Mouse (Mus musculus) liver, embryonic 14.5 days (tissue): Measurements from ENCODE around the gene Slit1. TPM values are rescaled to one million over a fixed set of nuclear protein-coding genes. Genes with fewer than 3 reads are reported as not detected.
A peak's percentile ranks its signal among the peaks of the same experiment; 100 is the strongest.

Experiments used
- ATAC-seq: fragments of 200-750 bp; cut with Nextera tagmentation; 2 replicates; pipeline ENCODE4 v1.8.0; 2017; ENCODE audit warnings: moderate number of reproducible peaks, mild to moderate bottlenecking, moderate library complexity; ENCODE audit not compliant: insufficient read depth
- DNase-seq, 3 experiments: peaks; one replicate each; pipeline ENCODE4 v3.0.0-alpha.2; 2012 to 2013; ENCODE audit warnings: low read depth in 3 of 3, low spot score in 3 of 3
- H3K27ac ChIP-seq: fragments of 300-500 bp; sonication (generic); 2 replicates; pipeline ENCODE4 v1.5.1; 2014; ENCODE audit warnings: moderate library complexity, mild to moderate bottlenecking, control low read depth, inconsistent platforms
- H3K27me3 ChIP-seq: fragments of 300-500 bp; sonication (generic); 2 replicates; pipeline ENCODE4 v1.6.1; 2014; ENCODE audit warnings: mild to moderate bottlenecking, low read length, moderate library complexity; ENCODE audit not compliant: control insufficient read depth, insufficient read depth
- H3K36me3 ChIP-seq: fragments of 300-500 bp; sonication (generic); replicated peaks from 2 replicates; pipeline ENCODE4 v1.6.1; 2014; ENCODE audit warnings: low read depth; ENCODE audit not compliant: control insufficient read depth, insufficient read depth
- H3K4me1 ChIP-seq, 2 experiments: fragments of 200-500 bp in 1 of 2; fragments of 300-500 bp in 1 of 2; sonication (generic) in 1 of 2; replicated peaks; 2 replicates each; pipeline ENCODE4 v1.6.1; 2012 to 2014; ENCODE audit warnings: antibody characterized with exemption in 1 of 2, inconsistent platforms in 1 of 2, low read length in 1 of 2; ENCODE audit not compliant: control insufficient read depth in 2 of 2, insufficient read depth in 2 of 2
- H3K4me2 ChIP-seq: fragments of 300-500 bp; sonication (generic); 2 replicates; pipeline ENCODE4 v1.6.1; 2014; ENCODE audit warnings: low read depth, mild to moderate bottlenecking, control low read depth, moderate library complexity
- H3K4me3 ChIP-seq, 2 experiments: fragments of 200-500 bp in 1 of 2; fragments of 300-500 bp in 1 of 2; sonication (generic) in 1 of 2; 2 replicates each; pipeline ENCODE4 v1.5.1; 2012 to 2014; ENCODE audit warnings: low read depth in 2 of 2, low read length in 2 of 2, mild to moderate bottlenecking in 2 of 2, control low read depth in 1 of 2, inconsistent platforms in 1 of 2, moderate library complexity in 1 of 2; ENCODE audit not compliant: insufficient read depth in 1 of 2
- H3K9ac ChIP-seq: fragments of 300-500 bp; sonication (generic); replicated peaks from 2 replicates; pipeline ENCODE4 v1.6.1; 2014; ENCODE audit warnings: mild to moderate bottlenecking, control low read depth, moderate library complexity
- H3K9me3 ChIP-seq: fragments of 300-500 bp; sonication (generic); 2 replicates; pipeline ENCODE4 v1.6.1; 2016; ENCODE audit warnings: low read length, mixed read lengths; ENCODE audit not compliant: control insufficient read depth
- CTCF ChIP-seq: IDR thresholded peaks from 2 replicates; pipeline ENCODE4 v1.5.1; 2016; ENCODE audit warnings: antibody characterized with exemption, low read depth, control low read depth
- EP300 ChIP-seq: IDR thresholded peaks from 2 replicates; pipeline ENCODE4 v1.6.1; 2016; ENCODE audit warnings: antibody characterized with exemption, low read depth
- WGBS: fragments of 180-500 bp; shearing (Covaris S2); extraction: QIAGEN DNeasy Blood & Tissue Kit; methylation state at CpG from one replicate; pipeline ENCODE4 v1.1.7; 2014; ENCODE audit not compliant: insufficient replicate concordance; 5-methylcytosine and 5-hydroxymethylcytosine counted together
- polyA plus RNA-seq, 2 experiments: library from polyadenylated mRNA; depleted of rRNA in 1 of 2; stranded (reverse) in 1 of 2; unstranded in 1 of 2; fragments of >200 nt; fragmentation: Nextera tagmentation in 1 of 2; extraction: Ambion mirVana in 1 of 2; gene quantifications; 2 replicates each; pipeline versions ENCODE4 v1.2.1 to v1.2.3; 2012 to 2014

Slit1 gene
- polyA plus RNA-seq, 2 experiments, result 0.10 TPM; not detected in 1

DNA sequence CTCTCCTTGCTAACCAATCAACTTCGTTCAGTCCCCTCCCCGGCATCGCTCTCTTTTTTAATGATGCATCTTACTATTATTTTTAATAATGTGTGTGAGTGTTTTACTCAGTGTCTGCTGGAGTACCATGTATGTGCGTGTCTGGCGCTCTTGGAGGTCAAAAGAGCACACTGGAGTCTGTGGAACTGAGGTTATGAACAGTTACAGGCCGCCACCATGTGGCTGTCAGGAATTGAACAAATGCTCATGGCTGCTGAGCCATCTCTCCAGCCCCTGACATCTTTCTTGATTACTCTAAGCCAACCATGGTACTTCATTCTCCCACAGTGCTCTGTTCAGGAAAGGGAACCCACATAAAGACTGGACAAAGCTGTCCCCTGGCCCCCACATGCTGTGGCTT is 16.3 kb upstream of the Slit1 start:
- 81% methylated on average over 6 of the region's 6 CpGs for WGBS
- DNase-seq (no peak), ATAC-seq (no peak)
- Histone ChIP-seq H3K4me1 (no peaks in the 10 kb centered on the region), H3K27me3 (no peaks in the 10 kb centered on the region), H3K4me2 (no peak overlapping the region), H3K9ac (no peak overlapping the region), H3K9me3 (no peaks in the 10 kb centered on the region), H3K27ac (no peak overlapping the region), H3K36me3 (no peaks in the 10 kb centered on the region), H3K4me3 (no peak overlapping the region)
- 0 out of 2 replicates have a peak, but pooled peaks have one; percentile 7 for TF ChIP-seq CTCF
- no peak for TF ChIP-seq EP300

DNA sequence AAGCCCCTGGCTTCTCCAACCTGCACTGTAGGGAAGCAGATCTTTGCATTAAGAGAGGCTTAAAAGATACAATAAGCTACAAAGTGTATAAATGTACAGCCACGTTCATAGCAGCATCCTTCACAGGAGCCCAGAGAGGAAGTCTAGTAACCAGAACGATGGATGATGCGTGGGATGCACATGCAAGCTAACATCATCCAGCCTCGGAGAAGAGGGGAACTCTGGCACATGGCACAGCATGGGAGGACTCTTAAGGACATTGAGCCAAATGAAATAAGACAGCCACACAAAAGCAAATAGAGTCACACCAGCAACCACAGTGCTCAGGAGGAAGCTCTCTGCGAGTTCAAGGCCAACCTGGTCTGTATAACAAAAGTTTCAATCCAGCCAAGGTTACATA is 15.8 kb upstream of the Slit1 start:
- TF ChIP-seq CTCF (no peak), EP300 (no peak)
- Histone ChIP-seq H3K4me2 (no peak overlapping the region), H3K27me3 (no peaks in the 10 kb centered on the region), H3K27ac (no peak overlapping the region), H3K4me1 (no peaks in the 10 kb centered on the region), H3K4me3 (no peak overlapping the region), H3K9ac (no peak overlapping the region), H3K9me3 (no peaks in the 10 kb centered on the region), H3K36me3 (no peaks in the 10 kb centered on the region)
- no peak for DNase-seq
- ATAC-seq, result no peak
- 75% methylated on average over 5 of the region's 5 CpGs for WGBS

DNA sequence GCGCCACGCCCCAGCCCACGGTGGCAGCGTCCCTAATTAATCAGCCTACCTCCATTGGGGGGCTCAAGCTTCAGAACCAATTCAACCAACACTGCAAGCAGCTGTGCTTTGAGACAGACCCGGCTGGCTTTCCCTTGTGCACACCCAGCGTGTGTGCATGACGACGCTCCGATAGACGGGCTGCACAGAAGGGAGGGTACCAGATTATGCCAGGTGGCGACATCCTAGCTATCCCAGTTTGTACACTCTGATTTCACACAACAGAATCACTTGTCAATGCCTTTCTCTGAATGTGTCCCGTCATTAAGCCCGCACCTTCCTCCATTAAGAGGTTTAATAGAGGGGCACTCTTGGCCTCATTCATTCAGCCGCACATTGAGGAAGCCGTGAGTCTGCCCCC is 11.3 kb upstream of the Slit1 start:
- 72% methylated on average over 15 of the region's 15 CpGs for WGBS
- H3K9me3 ChIP-seq, result no peaks in the 10 kb centered on the region
- no peak for ATAC-seq

DNA sequence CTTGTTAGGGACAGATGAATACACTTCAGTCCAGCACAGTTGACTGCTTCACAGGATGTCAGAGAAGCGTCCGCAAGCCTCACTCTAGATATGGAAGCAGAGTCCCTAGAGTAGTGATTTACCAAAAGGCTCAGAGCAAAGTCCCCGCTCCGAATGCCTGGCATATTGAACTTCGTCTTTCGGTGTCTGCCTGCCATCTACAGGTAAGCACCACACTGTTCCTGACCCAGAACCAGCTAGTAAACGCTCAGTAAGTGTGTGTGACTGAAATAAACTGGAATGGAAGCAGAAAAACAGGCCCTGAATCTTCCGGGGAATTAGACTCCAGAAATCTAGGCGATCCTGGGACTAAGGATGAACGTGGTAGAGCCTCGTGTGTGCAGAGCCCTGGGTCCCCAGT is 8.4 kb upstream of the Slit1 start:
- Histone ChIP-seq H3K4me1 (no peaks in the 10 kb centered on the region), H3K27me3 (no peaks in the 10 kb centered on the region), H3K9me3 (no peaks in the 10 kb centered on the region), H3K4me3 (no peak overlapping the region), H3K36me3 (no peaks in the 10 kb centered on the region), H3K9ac (no peak overlapping the region), H3K4me2 (no peak overlapping the region), H3K27ac (no peak overlapping the region)
- ATAC-seq (no peak), DNase-seq (no peak)
- no peak for TF ChIP-seq CTCF
- no peak for TF ChIP-seq EP300
- 65% methylated on average over 11 of the region's 11 CpGs for WGBS

More for the DNA sequence above, 11.3 kb upstream of the Slit1 start:
- no peak for TF ChIP-seq CTCF
- no peak for TF ChIP-seq EP300
- H3K4me1 ChIP-seq, result no peaks in the 10 kb centered on the region
- DNase-seq, result no peak
- no peak overlapping the region for H3K4me2 ChIP-seq
- no peaks in the 10 kb centered on the region for H3K36me3 ChIP-seq
- no peak overlapping the region for H3K4me3 ChIP-seq
- no peaks in the 10 kb centered on the region for H3K27me3 ChIP-seq
- H3K27ac ChIP-seq, result no peak overlapping the region
- H3K9ac ChIP-seq, result no peak overlapping the region

DNA sequence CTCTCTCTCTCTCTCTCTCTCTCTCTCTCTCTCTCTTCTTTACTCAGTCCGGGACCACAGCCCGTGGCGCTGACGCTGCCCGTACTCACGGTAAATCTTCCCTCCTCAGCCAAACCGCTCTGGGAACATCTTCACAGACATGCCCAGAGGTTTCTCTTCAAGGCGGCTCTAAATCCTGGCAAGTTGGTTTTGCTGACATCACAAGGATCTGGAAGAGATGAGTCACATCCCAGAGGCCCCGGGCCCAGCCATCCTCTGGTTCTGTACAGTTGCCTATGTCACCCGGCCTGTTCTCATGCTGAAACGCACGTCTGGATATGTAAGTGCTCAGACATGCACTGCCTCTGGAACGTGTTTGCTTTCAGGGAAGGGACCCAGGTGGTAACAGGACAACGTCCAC is 4.0 kb upstream of the Slit1 start:
- 79% methylated on average over 14 of the region's 14 CpGs for WGBS
- H3K9me3 ChIP-seq, result no peaks in the 10 kb centered on the region

More for the DNA sequence above, 4.0 kb upstream of the Slit1 start:
- Histone ChIP-seq H3K4me1 (no peaks in the 10 kb centered on the region), H3K27me3 (peaks cover 19% of the 10 kb centered on the region), H3K4me2 (no peak overlapping the region), H3K27ac (no peak overlapping the region), H3K4me3 (no peak overlapping the region), H3K36me3 (no peaks in the 10 kb centered on the region), H3K9ac (no peak overlapping the region)
- ATAC-seq, result no peak
- TF ChIP-seq EP300 (no peak), CTCF (no peak)
- no peak for DNase-seq
